Mouse (Mus musculus) gastrocnemius, postnatal 14 days (tissue): ENCODE results near the gene Soat1. TPM values are rescaled to one million over a fixed set of nuclear protein-coding genes. Genes with fewer than 3 reads are reported as not detected.

Source experiments
- DNase-seq: peaks from one replicate; pipeline ENCODE4 v3.0.0; 2021; ENCODE audit warnings: mixed read lengths
- intact Hi-C: fragments of 180-260 bp; cut with DNase I; formaldehyde crosslinking; loops from one replicate; pipeline ENCODE4 v1.15.1; 2025; ENCODE audit warnings: low total_unique reads
- total RNA-seq, 2 experiments: library from RNA; stranded (reverse); gene quantifications; 2 replicates each; pipeline ENCODE4 v1.2.3; 2021

Gene Soat1
- total RNA-seq, 2 experiments from 2014 or later, result 7.7 to 10.0 TPM

- intact Hi-C loops, result no loop called here
- no peak for DNase-seq
Observed at GRCm38 (mm10) chr1:156468576-156468975, 5.6 kb downstream of the Soat1 start.

DNA sequence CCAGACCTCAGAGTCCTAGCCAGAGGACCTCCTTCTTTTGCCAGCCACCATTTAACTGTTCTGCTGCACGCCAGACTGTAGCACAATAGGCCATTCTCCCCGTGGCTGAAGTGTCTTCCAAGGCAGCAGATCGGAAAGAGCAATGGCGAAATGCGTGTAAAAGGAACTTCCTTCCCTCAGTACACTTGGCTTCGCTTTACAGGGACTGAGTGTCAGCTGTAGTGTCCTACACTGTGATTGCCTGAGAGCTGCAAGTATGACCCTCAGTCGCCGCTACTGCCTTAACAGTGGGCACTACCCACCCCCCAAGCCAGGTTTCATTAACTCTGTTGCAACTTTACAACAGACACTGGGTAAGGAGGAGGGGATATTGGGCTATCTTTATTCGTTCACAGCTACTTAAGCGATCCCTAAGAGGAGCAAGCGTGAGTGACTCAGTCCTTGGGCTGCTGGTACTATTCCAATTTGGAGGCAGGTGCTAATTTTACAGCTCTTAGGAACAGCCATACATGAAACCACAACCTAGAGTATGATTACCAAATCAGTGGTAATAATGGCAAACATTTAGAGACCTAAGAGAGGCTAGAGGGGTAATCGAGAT lies 6.4 kb downstream of the Soat1 start:
- DNase-seq, result no peak
- intact Hi-C loops, result no loop called here

GRCm38 (mm10) chr1:156464963-156465362 lies 9.2 kb downstream of the Soat1 start:
- intact Hi-C loops, result no loop called here
- DNase-seq, result no peak

- intact Hi-C loops, result no loop called here
- no peak for DNase-seq
Observed at GRCm38 (mm10) chr1:156463981-156464853, 9.9 kb downstream of the Soat1 start.

DNA sequence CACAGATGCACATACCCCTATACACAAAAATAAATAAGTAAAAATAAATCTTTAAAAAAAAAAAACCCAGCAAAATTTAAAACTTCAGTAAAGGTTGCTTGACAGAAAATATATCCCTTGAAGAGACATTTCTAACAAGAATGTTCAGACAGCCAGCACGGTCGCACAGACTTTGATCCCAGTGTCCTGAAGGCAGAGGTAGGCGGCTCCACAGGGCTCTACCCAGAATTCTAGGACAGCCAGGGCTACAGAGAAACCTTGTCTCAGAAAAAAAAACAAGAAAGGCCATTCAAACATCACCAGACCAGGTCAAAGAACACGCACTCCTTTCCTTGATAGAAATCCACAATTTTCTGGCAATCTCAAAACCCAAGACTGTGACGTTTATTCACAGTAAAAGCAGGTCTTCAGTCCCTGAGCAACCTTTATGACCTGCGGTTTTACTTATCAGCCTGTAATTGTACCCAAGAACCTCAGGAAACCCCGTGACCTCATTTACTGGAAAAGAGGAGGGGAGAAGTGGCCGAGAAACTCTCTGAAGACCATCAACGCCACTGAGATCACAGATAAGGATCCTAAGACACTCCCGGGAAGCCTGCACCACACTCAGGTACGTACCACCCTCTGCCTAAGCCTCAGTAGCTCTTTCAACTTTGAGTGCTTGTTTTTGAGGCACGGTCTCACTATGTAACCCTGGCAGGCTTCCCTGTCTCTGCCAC lies 11.7 kb downstream of the Soat1 start:
- DNase-seq, result no peak
- intact Hi-C loops, result no loop called here

- intact Hi-C loops, result no loop called here
- DNase-seq, result no peak
Observed at GRCm38 (mm10) chr1:156461036-156461435, 13.1 kb downstream of the Soat1 start.

GRCm38 (mm10) chr1:156460216-156460615 lies 13.9 kb downstream of the Soat1 start:
- no peak for DNase-seq
- intact Hi-C loops, result no loop called here

- intact Hi-C loops, result no loop called here
- DNase-seq, result no peak
Observed at GRCm38 (mm10) chr1:156459690-156460089, 14.4 kb downstream of the Soat1 start.

DNA sequence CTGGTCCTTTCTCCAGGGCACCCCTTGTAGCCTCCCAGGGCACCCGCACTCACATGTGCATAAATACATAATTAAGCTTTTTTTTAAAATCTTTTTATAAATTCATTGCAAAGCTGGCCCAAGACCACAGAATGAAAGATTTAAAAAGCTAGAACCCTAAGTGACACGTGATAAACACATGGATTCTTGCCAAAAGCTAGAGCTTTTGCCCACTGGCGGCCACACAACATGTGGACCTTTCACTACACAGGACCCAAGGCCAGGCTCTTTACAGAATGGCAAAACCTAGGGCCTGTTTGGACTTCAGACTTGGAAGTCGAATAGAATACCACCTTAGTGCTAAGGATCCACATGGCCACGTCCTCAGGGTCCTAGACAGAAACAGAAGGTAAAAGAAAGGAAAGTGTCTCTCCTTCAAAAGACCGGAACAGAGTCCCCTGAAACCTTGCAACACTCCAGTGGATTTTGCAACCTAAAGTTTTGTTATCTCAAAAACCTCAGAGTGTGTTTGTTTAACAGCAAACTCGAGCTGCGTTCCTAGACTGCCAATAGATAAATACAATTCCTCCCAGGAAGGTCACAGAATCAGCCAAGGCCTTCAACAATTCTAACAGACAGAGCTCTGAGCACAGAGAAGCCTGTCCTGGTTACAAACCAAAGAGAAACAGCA lies 15.6 kb downstream of the Soat1 start:
- DNase-seq, result no peak
- intact Hi-C loops, result no loop called here

GRCm38 (mm10) chr1:156455005-156455758 lies 18.9 kb downstream of the Soat1 start:
- no peak for DNase-seq
- intact Hi-C loops, result no loop called here

DNA sequence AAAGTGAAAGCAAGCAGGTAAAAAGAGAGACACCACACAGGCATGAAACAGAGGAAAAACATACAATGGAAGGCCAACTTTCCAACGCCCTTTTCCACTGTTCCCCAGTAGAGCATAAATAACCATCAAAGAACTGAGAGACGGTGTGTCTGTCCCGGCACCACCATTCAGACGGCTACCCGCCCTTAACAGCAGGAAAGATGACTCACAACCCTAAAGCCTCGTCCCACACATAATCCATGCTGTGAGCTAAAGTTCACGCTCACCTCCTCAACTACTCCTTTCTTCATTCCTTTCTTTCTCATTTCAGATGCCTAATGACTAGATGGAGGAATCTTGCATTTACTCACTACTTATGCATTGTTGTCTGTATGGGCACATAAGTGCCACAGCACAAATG lies 19.7 kb downstream of the Soat1 start:
- no peak for DNase-seq
- intact Hi-C loops, result no loop called here

DNA sequence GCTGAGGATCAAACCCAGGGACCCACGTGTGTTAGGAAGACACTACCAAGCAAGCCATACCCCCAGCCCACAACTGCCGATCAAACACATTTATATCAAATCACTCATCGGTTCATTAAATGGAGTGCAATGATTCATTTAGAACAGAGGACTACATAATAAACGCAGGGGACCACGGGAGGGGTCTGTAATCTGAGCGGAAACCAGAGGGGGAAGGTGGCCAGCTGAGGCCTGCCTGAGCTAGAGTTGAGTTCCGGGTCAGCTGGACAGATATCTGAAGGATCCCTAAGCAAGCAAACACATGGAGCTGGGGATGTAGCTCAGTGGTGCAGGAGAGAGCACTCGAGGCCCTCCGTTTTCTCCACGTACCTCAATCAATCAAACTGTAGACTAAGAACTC lies 20.3 kb downstream of the Soat1 start:
- no peak for DNase-seq
- intact Hi-C loops, result no loop called here

DNA sequence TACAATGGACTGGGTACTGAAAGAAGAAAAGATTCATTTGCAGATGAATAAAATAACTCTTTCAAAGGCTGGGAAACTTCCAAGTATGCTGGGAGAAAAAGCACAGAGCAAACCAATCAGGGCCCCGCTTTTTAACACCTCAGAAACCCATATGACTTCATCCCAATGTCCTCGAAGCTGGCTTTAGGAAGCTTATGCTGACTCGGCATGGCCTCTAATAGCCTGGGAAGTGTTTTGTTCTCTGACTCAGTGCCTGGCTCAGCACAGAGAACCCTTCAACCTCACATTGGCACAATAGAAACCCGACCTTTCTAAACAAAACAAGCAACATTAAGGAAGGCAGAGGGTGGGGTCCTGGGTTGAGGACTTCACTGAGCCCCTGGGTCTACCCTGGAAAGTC lies 23.7 kb downstream of the Soat1 start:
- intact Hi-C loops, result no loop called here
- no peak for DNase-seq

GRCm38 (mm10) chr1:156449691-156450090 lies 24.4 kb downstream of the Soat1 start:
- no peak for DNase-seq
- intact Hi-C loops, result no loop called here

DNA sequence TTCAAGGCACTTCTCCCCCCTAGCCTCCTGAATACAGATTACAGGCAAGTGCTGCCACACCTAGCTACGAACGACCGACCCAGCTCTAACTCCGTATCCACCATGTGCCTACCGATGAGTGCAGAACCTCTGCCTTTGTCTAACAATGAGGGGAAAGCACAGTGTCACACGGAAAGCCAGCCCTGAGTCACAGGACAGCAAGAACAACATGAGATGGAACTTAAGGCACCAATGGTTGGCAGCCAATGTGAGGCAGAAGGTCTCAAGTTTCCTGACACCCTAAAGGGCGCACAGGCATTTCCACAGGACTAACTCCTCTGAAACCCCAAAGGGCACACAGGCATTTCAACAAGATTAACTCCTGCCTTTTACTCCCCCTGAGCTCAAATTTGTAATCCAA lies 25.0 kb downstream of the Soat1 start:
- intact Hi-C loops, result no loop called here
- DNase-seq, result no peak

- intact Hi-C loops, result no loop called here
Observed at GRCm38 (mm10) chr1:156445049-156445448, 29.1 kb downstream of the Soat1 start.

DNA sequence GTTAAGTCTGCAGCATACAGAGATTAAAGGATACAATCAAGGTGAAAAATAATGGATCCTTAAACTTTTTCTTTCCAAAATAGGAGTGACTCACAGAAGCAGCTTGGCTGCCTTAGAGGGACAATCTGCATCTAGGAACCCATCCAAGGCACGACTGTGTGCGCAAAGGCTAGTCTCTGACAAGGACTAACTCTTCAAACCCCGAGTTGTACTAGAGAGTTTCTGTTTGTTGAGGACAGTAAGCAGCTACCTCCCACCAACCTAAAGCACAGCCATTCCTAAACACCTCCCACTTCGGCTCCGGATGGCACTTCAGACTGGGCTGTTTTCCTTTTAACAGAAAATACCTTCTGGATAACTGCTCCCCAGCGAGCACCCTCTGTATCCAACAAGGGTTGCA lies 31.4 kb downstream of the Soat1 start:
- no peak for DNase-seq

More at GRCm38 (mm10) chr1:156445049-156445448, 29.1 kb downstream of the Soat1 start:
- no peak for DNase-seq

DNA sequence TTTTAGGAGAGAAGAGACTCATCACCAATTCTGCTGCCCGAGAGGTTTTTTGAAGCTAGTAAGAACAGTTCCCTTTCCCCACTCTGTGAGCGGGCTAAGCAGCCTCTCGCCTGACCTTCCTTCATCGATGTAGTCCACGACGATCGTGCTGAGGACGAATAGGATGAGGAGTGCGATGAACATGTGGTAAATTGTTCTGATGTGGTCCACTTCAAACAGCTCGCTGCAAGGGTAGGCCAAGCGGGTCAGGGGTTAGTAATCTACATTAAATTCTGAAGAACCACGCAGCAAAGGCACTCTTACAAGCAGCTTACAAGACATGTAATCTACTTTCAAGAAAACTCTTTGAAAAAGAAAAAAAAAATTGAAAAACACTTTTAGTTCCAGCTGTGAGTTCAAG lies 31.9 kb downstream of the Soat1 start:
- DNase-seq, result no peak
- intact Hi-C loops, result no loop called here

More for the DNA sequence above, 31.4 kb downstream of the Soat1 start:
- intact Hi-C loops, result no loop called here

GRCm38 (mm10) chr1:156437726-156438125 lies 36.4 kb downstream of the Soat1 start:
- intact Hi-C loops, result no loop called here
- DNase-seq, result no peak
